ENCODE assay signal across 15 mouse cellular contexts in the genomic region with DNA sequence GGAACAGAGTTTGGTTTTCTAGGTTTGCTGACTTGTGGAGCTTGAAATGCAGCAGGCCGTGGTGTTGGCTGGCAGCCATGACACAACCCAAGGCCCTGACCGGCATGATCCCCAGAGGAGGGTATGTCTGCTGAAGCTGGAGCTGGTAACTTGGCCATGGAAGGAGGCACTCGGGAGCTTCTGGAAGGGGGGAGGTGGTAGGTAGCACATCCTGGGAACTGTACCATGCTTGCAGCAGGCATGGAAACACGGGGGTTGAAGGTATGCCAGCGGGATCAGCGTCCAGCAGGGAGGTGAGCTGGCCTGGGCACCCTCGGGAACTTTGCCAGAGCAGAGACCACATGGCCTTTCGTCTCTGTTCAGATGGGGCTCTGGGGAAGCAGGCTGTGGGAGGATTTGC. TPM values are rescaled to one million over a fixed set of nuclear protein-coding genes. Genes with fewer than 3 reads are reported as not detected.
DNase-seq lines count a peak whose midpoint lies in the region; ATAC-seq lines count a peak whose summit lies in the region.
"Had no signal": no experiment of that assay in that cellular context is flagged by ENCODE, and none has a peak within 500 bp of the region (broad histone marks: within the 10 kb centered on the region; RNA-seq: fewer than 3 reads in every experiment).

No protein-coding gene starts in this region.

- no peak overlapping the region for H3K4me3 ChIP-seq in limb, embryonic 10.5 days
- H3K4me3 ChIP-seq: embryonic facial prominence, embryonic 15.5 days; myocyte had no signal

- no peaks in the 10 kb centered on the region for H3K36me3 ChIP-seq in limb, embryonic 10.5 days
- H3K36me3 ChIP-seq: embryonic facial prominence, embryonic 15.5 days had no signal

- no peak overlapping the region for H3K27ac ChIP-seq in limb, embryonic 10.5 days
- H3K27ac ChIP-seq: embryonic facial prominence, embryonic 15.5 days; liver, embryonic 14.5 days had no signal

- H3K4me1 ChIP-seq in limb, embryonic 10.5 days = peaks cover 5% of the 10 kb centered on the region; the same call in 1 of the 2 replicates

- peaks cover 9% of the 10 kb centered on the region for H3K27me3 ChIP-seq in limb, embryonic 10.5 days (ENCODE audit: low read depth, poor library complexity, severe bottlenecking)

- 92% methylated on average over 8 of the region's 8 CpGs for WGBS in limb, embryonic 10.5 days

- no peaks in the 10 kb centered on the region for H3K9me3 ChIP-seq in limb, embryonic 10.5 days (replicated peaks)
- H3K9me3 ChIP-seq: embryonic facial prominence, embryonic 15.5 days had no signal

- no peak for ATAC-seq in CD4-positive, CD25-positive, alpha-beta regulatory T cell, adult 4 months
- ATAC-seq: activated CD4-positive, CD25-positive, alpha-beta regulatory T cell, adult 4 months had no signal

- peak; percentile 56 for DNase-seq in adrenal gland, postnatal 10 days
- no peak for DNase-seq in adrenal gland, adult 8-10 months
- DNase-seq in 3134 (ENCODE audit: extremely low read depth, insufficient read length, low spot score) = peak; percentile 71
- DNase-seq in heart, adult 9 months (ENCODE audit: low spot score in 2 of 2) = peak; percentile 34 to 51
- peak; percentile 58 to 62 for DNase-seq in kidney, adult 8-10 months
- DNase-seq in limb, embryonic 10.5 days (ENCODE audit: low spot score) = no peak
- no peak for DNase-seq in embryo, embryonic 10.5 days (ENCODE audit: low spot score)
- DNase-seq: gastrocnemius, postnatal 36 days; spleen, adult 18-20 months had no signal

RNA-seq across cellular contexts. Expression of a gene that starts 55.5 kb away (rescaled TPM):
- total RNA-seq in adrenal gland, postnatal 10 days (2021) = under 1 TPM; 0.39 to 0.45 TPM
- under 1 TPM in 3 of 4 experiments, not detected in 1; 0.03 to 0.78 (median 0.10) TPM for total RNA-seq in adrenal gland, adult 8-10 months (2022)
- 0.10 and 0.13 TPM in 2 replicates for polyA plus RNA-seq in limb, embryonic 10.5 days (2016; fragmentation: Nextera tagmentation; extraction: Ambion mirVana)
- polyA plus RNA-seq in CD4-positive, CD25-positive, alpha-beta regulatory T cell, adult 4 months (2017; shearing (Covaris generic)) = not detected
- total RNA-seq: common myeloid progenitor, adult 5-6 weeks had no signal

Comparison
In these comparisons a context has a peak if more than half of its experiments do, and no peak if none do; other contexts are left out.
1. DNase-seq: peak in adrenal gland, postnatal 10 days (single experiment), 3134 (single experiment), heart, adult 9 months (2 of 2) and kidney, adult 8-10 months (2 of 2); none in adrenal gland, adult 8-10 months (single experiment), limb, embryonic 10.5 days (single experiment) and embryo, embryonic 10.5 days (single experiment).